Mouse (Mus musculus) megakaryocyte, embryonic 14.5 days (primary cell): ENCODE measurements around the gene Apoh.

Experiments used
- FLI1 ChIP-seq: IDR thresholded peaks from 2 replicates; pipeline ENCODE4 v1.6.1; 2012; ENCODE audit warnings: low read length, inconsistent platforms, mixed read lengths
- GATA1 ChIP-seq: IDR thresholded peaks from 3 replicates; pipeline ENCODE4 v1.6.1; 2012; ENCODE audit warnings: mixed read lengths, low read length, inconsistent platforms, borderline replicate concordance

DNA sequence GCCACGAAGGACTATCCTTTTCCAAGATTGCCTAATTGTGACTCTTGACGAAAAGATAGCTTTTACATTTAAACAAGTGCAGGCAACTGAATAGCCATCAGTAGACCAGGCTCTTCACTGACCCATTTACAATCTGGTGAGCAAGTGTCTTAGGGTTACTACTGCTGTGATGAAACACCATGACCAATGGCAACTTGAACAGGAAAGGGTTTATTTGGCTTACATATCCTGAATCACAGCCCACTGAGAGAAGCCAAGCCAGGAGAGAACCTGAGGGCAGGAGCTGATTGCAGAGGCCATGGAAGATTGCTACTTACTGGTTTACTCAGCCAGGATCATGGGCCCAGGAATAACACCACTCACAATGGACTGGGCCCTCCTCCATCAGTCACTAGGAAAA, 2.2 kb downstream of the Apoh start:
- TF ChIP-seq GATA1, result no peak
- no peak for TF ChIP-seq FLI1
